Mouse (Mus musculus): ENCODE data around the gene Klrc2.
"Not testable (repeated sequence)": the region's sequence is repeated elsewhere in the genome, so short reads cannot be mapped to it uniquely, and the experiment has no call there.

Klrc2 gene

DNA sequence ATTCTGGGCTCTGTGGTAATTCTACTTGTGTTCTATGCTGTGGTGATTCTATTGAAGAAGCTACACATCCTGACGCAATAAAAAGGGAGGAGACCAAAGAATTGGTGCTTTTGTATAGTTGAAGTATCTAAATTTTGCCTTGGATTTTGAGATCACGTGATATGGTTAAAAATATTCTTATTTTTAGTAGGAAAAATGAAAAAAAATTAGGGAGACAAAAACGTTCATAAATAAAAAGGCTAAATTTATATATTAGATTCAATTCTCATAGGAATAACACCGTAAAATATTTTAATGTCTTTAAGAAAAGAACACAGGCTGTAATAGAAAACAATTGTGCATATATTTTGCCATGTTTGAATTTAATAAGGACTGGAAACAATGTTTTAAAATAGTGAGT, at the start of gene Klrc2:
Klrc2 (minus strand) TSS at position 101 of the 400 bp plus-strand sequence.
- DNase-seq (ENCODE audit: low spot score in 2 of 2), result not testable (repeated sequence)

DNA sequence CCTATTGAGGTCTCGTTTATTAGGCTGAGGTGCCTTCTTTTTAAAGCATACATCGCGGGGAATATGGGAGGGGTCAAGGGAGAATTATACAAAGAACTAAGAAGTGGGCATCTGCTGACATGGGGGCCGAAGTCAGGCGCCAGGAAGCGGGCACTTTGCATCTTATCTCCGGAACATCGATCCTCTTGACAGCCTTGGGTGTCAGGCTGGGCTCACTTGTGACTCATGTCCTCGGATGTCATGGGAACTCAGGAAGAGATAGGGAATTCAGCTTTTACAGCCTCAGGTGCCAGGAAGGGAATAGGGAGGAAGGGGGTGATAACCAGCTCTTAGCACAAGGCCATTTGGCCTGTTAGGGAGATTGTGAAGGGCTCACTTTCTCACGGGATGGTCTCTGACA, 30.9 kb upstream of the Klrc2 start:
- DNase-seq (ENCODE audit: low spot score in 2 of 2), result not testable (repeated sequence)

DNA sequence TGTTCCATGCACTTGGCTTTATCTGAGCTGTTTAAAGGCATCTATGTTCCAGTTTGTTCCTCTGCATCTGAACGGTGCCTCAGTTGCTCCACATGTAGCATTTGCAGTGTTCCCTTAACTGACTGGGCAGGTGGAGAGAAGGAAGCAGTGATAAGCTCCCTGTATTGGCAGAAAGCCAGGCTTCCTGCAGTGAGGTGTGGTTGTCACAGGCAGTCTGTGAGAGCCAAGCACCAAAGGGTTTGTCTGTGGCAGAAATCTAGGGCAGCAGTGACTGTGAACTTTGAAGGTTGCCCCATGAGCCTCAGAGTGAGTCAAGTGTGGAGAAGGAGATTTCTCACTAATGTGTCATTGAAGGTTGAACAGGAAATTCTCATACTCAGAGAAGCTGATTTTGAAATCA, 19.9 kb upstream of the Klrc2 start:
- no peak for DNase-seq (ENCODE audit: low spot score in 2 of 2)

DNA sequence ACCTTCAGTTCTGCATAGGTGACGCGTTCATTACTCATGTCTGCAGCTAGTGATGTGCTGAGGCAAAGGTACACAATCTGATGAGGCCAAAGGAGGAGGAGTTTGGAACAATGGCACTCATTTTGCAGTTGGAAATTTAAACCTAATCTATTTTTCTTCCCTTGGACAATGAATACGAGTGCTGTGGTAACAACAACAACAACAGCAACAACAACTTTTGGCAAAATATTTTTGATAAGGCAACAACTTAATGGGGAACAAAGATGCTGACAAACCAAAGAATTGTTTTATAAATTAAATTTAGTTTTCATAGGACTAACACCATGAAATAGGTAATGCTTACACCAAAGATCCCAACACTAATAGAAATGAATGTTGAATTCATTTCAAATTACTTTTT, 18.4 kb upstream of the Klrc2 start, which contains the start of gene Klrc1:
Klrc1 (minus strand) TSS at position 101 of the 400 bp plus-strand sequence.
- DNase-seq (ENCODE audit: low spot score in 2 of 2), result no peak

DNA sequence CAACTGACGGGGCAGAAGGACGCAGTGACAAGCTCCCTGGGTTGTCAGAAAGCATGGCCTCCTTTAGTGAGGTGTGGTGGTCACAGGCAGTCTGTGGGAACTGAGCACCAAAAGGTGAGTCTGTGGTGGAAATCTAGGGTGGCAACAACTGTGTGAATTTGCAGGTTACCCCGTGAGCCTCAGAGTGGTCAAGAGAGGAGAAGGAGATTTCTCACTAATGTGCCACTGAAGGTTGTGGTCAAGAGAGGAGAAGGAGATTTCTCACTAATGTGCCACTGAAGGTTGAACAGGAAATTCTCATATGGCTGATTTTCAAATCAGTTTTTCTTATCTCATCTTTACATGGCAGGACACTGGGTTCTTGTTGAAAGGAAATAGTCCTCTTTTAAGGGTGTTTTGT, 812 bp upstream of the Klrc2 start:
- DNase-seq (ENCODE audit: low spot score in 2 of 2), result not testable (repeated sequence)

DNA sequence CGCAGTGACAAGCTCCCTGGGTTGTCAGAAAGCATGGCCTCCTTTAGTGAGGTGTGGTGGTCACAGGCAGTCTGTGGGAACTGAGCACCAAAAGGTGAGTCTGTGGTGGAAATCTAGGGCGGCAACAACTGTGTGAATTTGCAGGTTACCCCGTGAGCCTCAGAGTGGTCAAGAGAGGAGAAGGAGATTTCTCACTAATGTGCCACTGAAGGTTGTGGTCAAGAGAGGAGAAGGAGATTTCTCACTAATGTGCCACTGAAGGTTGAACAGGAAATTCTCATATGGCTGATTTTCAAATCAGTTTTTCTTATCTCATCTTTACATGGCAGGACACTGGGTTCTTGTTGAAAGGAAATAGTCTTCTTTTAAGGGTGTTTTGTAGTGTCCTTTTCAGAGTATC, 16.4 kb downstream of the Klrc2 start:
- DNase-seq (ENCODE audit: low spot score in 2 of 2), result not testable (repeated sequence)

DNA sequence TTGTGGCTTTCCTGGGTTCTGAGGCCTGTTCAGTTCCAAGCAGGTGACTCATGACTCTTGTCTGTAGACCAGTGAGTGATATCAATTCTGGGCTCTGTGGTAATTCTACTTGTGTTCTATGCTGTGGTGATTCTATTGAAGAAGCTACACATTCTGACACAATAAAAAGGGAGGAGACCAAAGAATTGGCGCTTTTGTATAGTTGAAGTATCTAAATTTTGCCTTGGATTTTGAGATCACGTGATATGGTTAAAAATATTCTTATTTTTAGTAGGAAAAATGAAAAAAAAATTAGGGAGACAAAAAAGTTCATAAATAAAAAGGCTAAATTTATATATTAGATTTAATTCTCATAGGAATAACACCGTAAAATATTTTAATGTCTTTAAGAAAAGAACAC, 17.3 kb downstream of the Klrc2 start, which contains the start of gene Klrc3:
Klrc3 (minus strand) TSS at position 101 of the 400 bp plus-strand sequence.
- not testable (repeated sequence) for DNase-seq (ENCODE audit: low spot score in 2 of 2)

DNA sequence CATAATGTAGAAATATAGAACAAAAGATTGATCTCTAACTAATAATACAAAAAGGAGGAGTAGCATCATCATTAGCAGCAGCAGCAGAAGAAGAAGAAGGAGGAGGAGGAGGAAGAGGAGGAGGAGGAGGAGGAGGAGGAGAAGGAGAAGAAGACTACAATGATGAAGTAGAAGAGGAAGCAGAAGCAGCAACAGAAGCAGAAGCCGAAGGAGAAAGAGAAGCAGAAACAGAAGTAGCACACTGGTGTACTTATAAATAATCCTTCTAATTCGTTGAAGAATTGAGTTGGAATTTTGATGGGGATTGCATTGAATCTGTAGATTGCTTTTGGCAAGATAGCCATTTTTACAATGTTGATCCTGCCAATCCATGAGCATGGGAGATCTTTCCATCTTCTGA, 29.4 kb downstream of the Klrc2 start:
- DNase-seq (ENCODE audit: low spot score in 2 of 2), result not testable (repeated sequence)

DNA sequence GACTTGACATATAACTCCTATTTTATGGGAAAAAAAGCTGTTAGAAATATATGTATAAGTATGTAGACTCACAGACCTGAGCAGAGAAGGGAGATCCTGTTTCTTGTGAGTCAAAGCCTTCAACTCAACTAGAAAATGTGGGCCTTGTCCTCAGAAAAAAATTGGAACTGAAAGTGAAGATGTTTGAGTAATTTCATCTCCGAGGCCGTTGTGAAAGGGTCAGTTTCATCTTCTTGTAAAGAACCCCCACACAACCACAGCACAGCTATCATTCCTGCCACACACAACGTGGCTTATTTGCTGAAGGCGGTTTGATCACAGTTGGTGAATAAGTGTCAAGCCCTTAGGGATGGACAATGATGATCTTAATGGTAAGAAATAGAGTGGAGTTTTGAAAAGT, 36.8 kb downstream of the Klrc2 start, which contains the start of gene Klrk1:
Klrk1 (minus strand) TSS at position 130 of the 400 bp plus-strand sequence.
- no peak for DNase-seq (ENCODE audit: low spot score in 2 of 2)

DNA sequence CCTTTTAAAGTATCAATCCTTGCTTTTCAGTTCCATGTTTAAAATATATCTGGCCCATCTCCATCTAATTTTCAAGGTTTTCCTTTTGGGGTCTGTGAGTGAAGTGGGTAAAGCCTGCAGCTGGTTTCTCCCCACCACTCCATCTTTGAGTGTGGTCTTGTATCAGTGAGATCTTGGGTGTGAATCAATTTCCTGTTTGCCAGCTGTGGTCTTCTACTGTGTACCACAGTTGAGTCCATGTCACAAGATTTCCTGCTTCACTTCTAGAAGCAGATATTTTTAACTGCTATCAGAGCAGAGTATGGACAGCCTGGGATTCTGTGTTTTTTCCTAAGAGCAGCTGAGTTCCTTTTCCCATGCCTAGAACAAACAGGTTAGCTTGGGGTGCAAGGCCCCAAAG, 52.1 kb downstream of the Klrc2 start:
- DNase-seq (ENCODE audit: low spot score in 2 of 2), result no peak

All from spleen, postnatal 4 days (tissue).